Mouse (Mus musculus) cortical plate, adult 2 months (tissue): ENCODE data around the gene Hic2. TPM values are rescaled to one million over a fixed set of nuclear protein-coding genes. Genes with fewer than 3 reads are reported as not detected.

Experiments used
- H3K27ac ChIP-seq: fragments of 200-500 bp; 2 replicates; pipeline ENCODE4 v1.5.1; 2012; ENCODE audit warnings: low read length, control low read depth, inconsistent platforms; ENCODE audit not compliant: insufficient read depth
- H3K4me1 ChIP-seq: fragments of 200-500 bp; 2 replicates; pipeline ENCODE4 v1.6.1; 2011; ENCODE audit warnings: low read length; ENCODE audit not compliant: control insufficient read depth, insufficient read depth
- H3K4me3 ChIP-seq: fragments of 200-500 bp; 2 replicates; pipeline ENCODE4 v1.5.1; 2011; ENCODE audit warnings: mild to moderate bottlenecking, low read length, control low read depth; ENCODE audit not compliant: insufficient read depth
- CTCF ChIP-seq: fragments of 200-500 bp; IDR thresholded peaks from 2 replicates; pipeline ENCODE4 v1.5.1; 2011; ENCODE audit warnings: mild to moderate bottlenecking, control low read depth, low read length; ENCODE audit not compliant: insufficient read depth; ENCODE audit errors: extremely low read depth
- POLR2A ChIP-seq: fragments of 200-500 bp; IDR thresholded peaks from 2 replicates; pipeline ENCODE4 v1.6.1; 2011; ENCODE audit warnings: mild to moderate bottlenecking, low read length, control low read depth; ENCODE audit not compliant: insufficient read depth; ENCODE audit errors: extremely low read depth
- polyA plus RNA-seq: library from polyadenylated mRNA; depleted of rRNA; stranded (reverse); fragments of >200 nt; gene quantifications from 2 replicates; pipeline ENCODE4 v1.2.3, GENCODE M21; 2012

The Hic2 gene
- polyA plus RNA-seq, 1 experiment: 5.7 TPM

DNA sequence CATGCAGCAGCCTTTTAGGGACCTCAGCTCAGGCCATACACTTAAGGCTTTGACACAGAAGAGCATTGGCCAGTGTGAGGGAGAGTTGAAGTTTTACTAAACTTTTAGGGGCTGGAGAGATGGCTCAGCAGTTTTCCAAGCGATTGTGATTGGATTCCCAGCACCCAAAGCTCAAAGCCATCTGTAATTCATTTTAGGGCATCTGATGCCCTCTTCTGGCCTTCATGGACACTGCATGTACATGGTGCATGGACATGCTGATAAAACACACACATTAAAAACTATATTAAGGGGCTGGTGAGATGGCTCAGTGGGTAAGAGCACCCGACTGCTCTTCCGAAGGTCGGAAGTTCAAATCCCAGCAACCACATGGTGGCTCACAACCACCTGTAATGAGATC, 37.8 kb downstream of the Hic2 start:
- H3K4me3 ChIP-seq: no peak overlapping the region
- no peak overlapping the region for H3K27ac ChIP-seq
- TF ChIP-seq CTCF: peak; percentile 27; the same call in 1 of the 2 replicates
- TF ChIP-seq POLR2A: no peak
- H3K4me1 ChIP-seq: no peaks in the 10 kb centered on the region

GRCm38 (mm10) chr16:17271856-17272255, 38.5 kb downstream of the Hic2 start:
- no peaks in the 10 kb centered on the region for H3K4me1 ChIP-seq
- no peak overlapping the region for H3K27ac ChIP-seq
- H3K4me3 ChIP-seq: no peak overlapping the region
- no peak for TF ChIP-seq POLR2A
- no peak for TF ChIP-seq CTCF

DNA sequence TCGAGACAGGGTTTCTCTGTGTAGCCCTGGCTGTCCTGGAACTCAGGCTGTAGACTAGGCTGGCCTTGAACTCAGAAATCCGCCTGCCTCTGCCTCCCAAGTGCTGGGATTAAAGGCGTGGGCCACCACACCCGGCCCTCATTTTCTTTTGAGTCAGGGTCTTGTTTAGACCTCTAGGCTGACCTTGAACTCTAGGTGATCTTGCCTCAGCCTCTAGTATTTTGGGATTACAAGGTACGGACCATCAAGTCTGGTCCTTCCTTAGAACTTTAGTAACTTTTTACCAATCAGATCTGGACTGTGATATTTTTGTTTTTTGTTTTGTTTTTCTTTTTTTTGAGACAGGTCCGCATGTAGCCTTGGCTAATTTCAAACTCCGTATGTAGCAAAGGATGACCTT, 42.3 kb downstream of the Hic2 start, which contains the start of gene Tmem191c:
TSS of gene Tmem191c (plus strand) at position 357 of the 400 bp plus-strand sequence.
- Histone ChIP-seq H3K4me1 (peaks cover 2% of the 10 kb centered on the region; the same call in 1 of the 2 replicates), H3K27ac (peak within 1 kb of the TSS; percentile 41), H3K4me3 (peak within 1 kb of the TSS; percentile 56)
- TF ChIP-seq CTCF (no peak), POLR2A (no peak)

- TF ChIP-seq CTCF (peak; percentile 73), POLR2A (peak; percentile 76)
- Histone ChIP-seq H3K4me3 (peak overlapping the region; percentile 56), H3K27ac (peak overlapping the region; percentile 41), H3K4me1 (peaks cover 2% of the 10 kb centered on the region; the same call in 1 of the 2 replicates)
Measured at GRCm38 (mm10) chr16:17276164-17277151, 43.1 kb downstream of the Hic2 start.

- H3K4me1 ChIP-seq: peaks cover 2% of the 10 kb centered on the region; the same call in 1 of the 2 replicates
- H3K4me3 ChIP-seq: peak overlapping the region; percentile 56
- peak overlapping the region; percentile 83 for H3K27ac ChIP-seq
- TF ChIP-seq CTCF (no peak), POLR2A (peak; percentile 38; the same call in 1 of the 2 replicates)
Measured at GRCm38 (mm10) chr16:17277342-17278211, 44.2 kb downstream of the Hic2 start.

DNA sequence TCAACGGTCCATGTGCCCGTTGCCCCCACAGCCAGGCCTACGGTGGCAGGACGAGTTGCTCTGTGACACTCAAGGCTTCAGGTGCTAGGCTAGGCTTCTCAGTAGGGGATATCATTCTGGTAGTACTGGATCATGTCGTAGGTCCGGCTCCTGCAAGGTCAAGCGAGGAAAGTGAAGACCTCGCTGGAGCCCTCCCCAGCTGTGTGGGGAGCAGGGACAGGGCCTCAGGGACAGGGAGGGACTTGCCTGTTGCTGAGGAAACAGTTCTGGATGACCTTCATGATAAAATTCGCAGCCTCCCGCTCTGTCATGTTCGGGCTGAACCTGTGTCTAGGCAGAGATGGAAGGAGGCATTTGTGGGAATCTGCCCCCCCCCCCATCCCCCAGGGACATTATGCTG, 47.1 kb downstream of the Hic2 start:
- no peak for TF ChIP-seq POLR2A
- TF ChIP-seq CTCF: no peak
- no peak overlapping the region for H3K4me3 ChIP-seq
- H3K4me1 ChIP-seq: peaks cover 2% of the 10 kb centered on the region; the same call in 1 of the 2 replicates
- no peak overlapping the region for H3K27ac ChIP-seq

- TF ChIP-seq POLR2A: no peak
- TF ChIP-seq CTCF: no peak
- no peak overlapping the region for H3K27ac ChIP-seq
Measured at GRCm38 (mm10) chr16:17283151-17283550, 49.8 kb downstream of the Hic2 start.

DNA sequence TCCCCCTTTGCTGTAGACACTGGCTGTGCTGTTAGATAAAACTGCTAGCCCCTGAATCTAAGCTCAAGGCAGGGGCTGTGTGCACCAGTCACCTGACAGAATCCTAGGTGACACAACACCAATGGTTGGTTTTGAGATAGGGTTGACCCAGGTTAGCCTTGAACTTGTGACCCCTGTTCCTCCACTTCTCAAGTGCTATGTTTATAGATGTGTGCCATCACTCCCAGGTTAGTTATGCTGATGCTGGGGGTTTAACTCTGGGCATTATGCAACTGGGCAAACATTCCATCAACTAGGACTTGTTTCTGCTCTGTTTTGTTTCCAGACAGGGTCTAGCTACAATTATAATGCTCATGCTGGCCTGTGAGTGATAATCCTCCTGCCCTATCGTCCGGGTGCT, 53.7 kb downstream of the Hic2 start:
- Histone ChIP-seq H3K27ac (no peak overlapping the region), H3K4me1 (no peaks in the 10 kb centered on the region), H3K4me3 (no peak overlapping the region)
- TF ChIP-seq CTCF (no peak), POLR2A (no peak)

More at GRCm38 (mm10) chr16:17283151-17283550, 49.8 kb downstream of the Hic2 start:
- Histone ChIP-seq H3K4me1 (peaks cover 2% of the 10 kb centered on the region; the same call in 1 of the 2 replicates), H3K4me3 (no peak overlapping the region)

DNA sequence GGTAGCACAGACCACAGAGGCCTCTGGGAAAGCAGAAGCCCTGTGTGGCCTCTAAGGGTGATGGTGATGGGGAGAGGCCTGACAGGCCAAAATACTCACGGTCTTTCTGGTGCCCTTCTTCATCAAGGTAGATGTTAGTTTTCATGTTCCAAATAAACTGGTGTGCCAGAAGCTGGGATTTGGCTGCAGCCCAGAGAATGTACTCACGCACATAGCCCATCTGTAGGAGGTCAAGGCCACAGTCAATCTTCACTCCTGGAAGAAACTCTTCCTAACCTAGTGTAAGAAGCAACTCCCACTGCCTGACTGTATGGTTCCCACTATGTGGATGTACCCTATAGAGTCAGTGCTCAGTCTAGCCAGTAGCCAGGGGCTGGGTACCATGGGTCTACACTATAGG, 57.6 kb downstream of the Hic2 start:
- no peak overlapping the region for H3K4me3 ChIP-seq
- H3K27ac ChIP-seq: no peak overlapping the region
- TF ChIP-seq CTCF (no peak), POLR2A (no peak)
- H3K4me1 ChIP-seq: no peaks in the 10 kb centered on the region
